Mouse (Mus musculus): ENCODE results near the gene Uqcr10. TPM values are rescaled to one million over a fixed set of nuclear protein-coding genes. Genes with fewer than 3 reads are reported as not detected.

Gene Uqcr10
- polyA plus RNA-seq, 1 experiment, result 481 TPM

- Histone ChIP-seq H3K4me3 (replicated peaks; ENCODE audit: extremely low read depth, low read depth, low read length) (no peak overlapping the region), H3K4me1 (ENCODE audit: control insufficient read depth, insufficient read depth, low read length) (peaks cover 3% of the 10 kb centered on the region; the same call in 1 of the 2 replicates)
- TF ChIP-seq POLR2A (IDR thresholded peaks at IDR 0.05; ENCODE audit: borderline replicate concordance, extremely low read depth, low read depth, low read length) (no peak), CTCF (IDR thresholded peaks at IDR 0.05; ENCODE audit: insufficient read depth, low read length) (peak; percentile 24; the same call in 1 of the 2 replicates)
- WGBS, result 31% methylated on average over 7 of the region's 7 CpGs
- DNase-seq, result peak; percentile 51
These were observed 6.8 kb downstream of the Uqcr10 start for GRCm38 (mm10) chr11:4697043-4697983.

GRCm38 (mm10) chr11:4692162-4692561 lies 12.0 kb downstream of the Uqcr10 start:
- Histone ChIP-seq H3K4me3 (replicated peaks; ENCODE audit: extremely low read depth, low read depth, low read length) (no peak overlapping the region), H3K4me1 (ENCODE audit: control insufficient read depth, insufficient read depth, low read length) (peaks cover 2% of the 10 kb centered on the region; the same call in 1 of the 2 replicates)
- DNase-seq, result no peak
- TF ChIP-seq CTCF (IDR thresholded peaks at IDR 0.05; ENCODE audit: insufficient read depth, low read length) (no peak), POLR2A (IDR thresholded peaks at IDR 0.05; ENCODE audit: borderline replicate concordance, extremely low read depth, low read depth, low read length) (no peak)
- 85% methylated on average over 11 of the region's 11 CpGs for WGBS

DNA sequence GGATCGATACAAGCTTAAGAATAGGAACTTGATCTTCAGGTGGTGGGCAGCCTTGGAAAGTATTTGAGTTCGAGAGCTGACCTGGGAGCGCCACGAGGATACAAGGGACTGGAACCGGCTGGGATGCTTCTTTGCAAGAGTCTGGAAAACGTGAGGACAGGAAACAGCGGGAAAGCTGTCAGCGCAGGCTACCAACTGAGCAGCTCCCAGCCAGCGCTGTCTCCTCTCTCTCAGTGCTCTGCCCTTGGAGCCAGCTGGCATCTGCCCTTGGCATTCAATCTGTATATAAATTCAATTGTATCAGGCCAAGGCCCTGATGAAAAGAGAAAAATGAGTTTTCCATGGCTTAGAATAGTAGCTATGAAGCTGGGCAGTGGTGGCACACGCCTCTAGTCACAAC lies 12.9 kb downstream of the Uqcr10 start:
- Histone ChIP-seq H3K4me3 (replicated peaks; ENCODE audit: extremely low read depth, low read depth, low read length) (no peak overlapping the region), H3K4me1 (ENCODE audit: control insufficient read depth, insufficient read depth, low read length) (peaks cover 2% of the 10 kb centered on the region; the same call in 1 of the 2 replicates)
- WGBS, result 44% methylated on average over 10 of the region's 10 CpGs
- DNase-seq, result no peak
- TF ChIP-seq CTCF (IDR thresholded peaks at IDR 0.05; ENCODE audit: insufficient read depth, low read length), result no peak
- no peak for TF ChIP-seq POLR2A (IDR thresholded peaks at IDR 0.05; ENCODE audit: borderline replicate concordance, extremely low read depth, low read depth, low read length)

GRCm38 (mm10) chr11:4690353-4690752 lies 13.8 kb downstream of the Uqcr10 start:
- peaks cover 2% of the 10 kb centered on the region; the same call in 1 of the 2 replicates for H3K4me1 ChIP-seq (ENCODE audit: control insufficient read depth, insufficient read depth, low read length)
- TF ChIP-seq POLR2A (IDR thresholded peaks at IDR 0.05; ENCODE audit: borderline replicate concordance, extremely low read depth, low read depth, low read length), result no peak
- no peak for TF ChIP-seq CTCF (IDR thresholded peaks at IDR 0.05; ENCODE audit: insufficient read depth, low read length)
- DNase-seq, result no peak
- H3K4me3 ChIP-seq (replicated peaks; ENCODE audit: extremely low read depth, low read depth, low read length), result no peak overlapping the region
- 76% methylated on average over 7 of the region's 7 CpGs for WGBS

- no peak overlapping the region for H3K4me3 ChIP-seq (replicated peaks; ENCODE audit: extremely low read depth, low read depth, low read length)
- 38% methylated on average over 11 of the region's 11 CpGs for WGBS
- TF ChIP-seq POLR2A (IDR thresholded peaks at IDR 0.05; ENCODE audit: borderline replicate concordance, extremely low read depth, low read depth, low read length) (no peak), CTCF (IDR thresholded peaks at IDR 0.05; ENCODE audit: insufficient read depth, low read length) (no peak)
- H3K4me1 ChIP-seq (ENCODE audit: control insufficient read depth, insufficient read depth, low read length), result peaks cover 2% of the 10 kb centered on the region; the same call in 1 of the 2 replicates
- no peak for DNase-seq
These were observed 15.3 kb downstream of the Uqcr10 start for GRCm38 (mm10) chr11:4688632-4689380.

DNA sequence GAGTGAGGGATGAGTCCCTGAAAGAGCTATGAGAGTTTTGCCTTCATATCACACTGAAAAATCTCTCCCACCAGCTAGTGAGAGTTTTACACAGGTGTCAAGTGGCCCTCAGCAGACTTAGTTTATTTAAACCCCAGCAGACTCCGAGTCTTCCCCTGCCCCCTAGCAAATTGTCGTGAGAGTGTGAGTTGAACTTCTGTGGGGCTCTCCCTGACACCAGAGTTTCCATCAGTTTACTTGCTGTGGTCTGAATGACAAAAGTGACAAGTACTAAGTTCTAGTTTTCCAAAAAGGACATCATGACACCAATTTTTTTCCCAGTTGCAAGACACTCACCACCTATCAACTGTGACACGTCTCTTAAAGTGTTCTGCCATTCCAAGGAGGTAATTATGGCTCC lies 16.3 kb downstream of the Uqcr10 start:
- Histone ChIP-seq H3K4me1 (ENCODE audit: control insufficient read depth, insufficient read depth, low read length) (peaks cover 2% of the 10 kb centered on the region; the same call in 1 of the 2 replicates), H3K4me3 (replicated peaks; ENCODE audit: extremely low read depth, low read depth, low read length) (no peak overlapping the region)
- no peak for DNase-seq
- 45% methylated on average over 3 of the region's 3 CpGs for WGBS
- TF ChIP-seq CTCF (IDR thresholded peaks at IDR 0.05; ENCODE audit: insufficient read depth, low read length) (no peak), POLR2A (IDR thresholded peaks at IDR 0.05; ENCODE audit: borderline replicate concordance, extremely low read depth, low read depth, low read length) (no peak)

GRCm38 (mm10) chr11:4687027-4687426 lies 17.1 kb downstream of the Uqcr10 start:
- DNase-seq, result no peak
- peaks cover 2% of the 10 kb centered on the region; the same call in 1 of the 2 replicates for H3K4me1 ChIP-seq (ENCODE audit: control insufficient read depth, insufficient read depth, low read length)
- no peak overlapping the region for H3K4me3 ChIP-seq (replicated peaks; ENCODE audit: extremely low read depth, low read depth, low read length)
- WGBS, result 72% methylated on average over 3 of the region's 3 CpGs
- TF ChIP-seq CTCF (IDR thresholded peaks at IDR 0.05; ENCODE audit: insufficient read depth, low read length) (no peak), POLR2A (IDR thresholded peaks at IDR 0.05; ENCODE audit: borderline replicate concordance, extremely low read depth, low read depth, low read length) (no peak)

DNA sequence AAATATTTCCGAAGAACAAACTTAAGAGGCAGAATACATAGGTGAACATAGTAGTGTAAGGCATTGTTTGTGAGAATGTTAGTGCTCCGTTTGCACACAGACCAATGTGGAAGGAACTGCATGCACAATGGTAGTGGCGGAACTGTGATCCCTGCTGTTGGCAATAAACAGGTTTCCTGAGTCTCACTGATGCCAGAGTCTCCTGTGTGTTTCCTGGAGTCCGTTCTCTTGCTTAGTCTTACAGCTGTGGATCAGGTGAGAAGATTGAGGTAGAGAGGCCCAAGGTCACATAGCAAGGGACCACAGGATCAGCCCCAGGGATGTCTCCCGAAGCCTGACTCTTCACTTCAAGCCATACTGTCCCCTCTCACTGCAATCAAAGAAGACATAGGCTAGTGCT lies 18.6 kb downstream of the Uqcr10 start:
- TF ChIP-seq POLR2A (IDR thresholded peaks at IDR 0.05; ENCODE audit: borderline replicate concordance, extremely low read depth, low read depth, low read length) (no peak), CTCF (IDR thresholded peaks at IDR 0.05; ENCODE audit: insufficient read depth, low read length) (no peak)

GRCm38 (mm10) chr11:4685071-4685470 lies 19.1 kb downstream of the Uqcr10 start:
- no peak for TF ChIP-seq CTCF (IDR thresholded peaks at IDR 0.05; ENCODE audit: insufficient read depth, low read length)
- TF ChIP-seq POLR2A (IDR thresholded peaks at IDR 0.05; ENCODE audit: borderline replicate concordance, extremely low read depth, low read depth, low read length), result no peak
- 65% methylated on average over 4 of the region's 4 CpGs for WGBS
- H3K4me3 ChIP-seq (replicated peaks; ENCODE audit: extremely low read depth, low read depth, low read length), result no peak overlapping the region
- H3K4me1 ChIP-seq (ENCODE audit: control insufficient read depth, insufficient read depth, low read length), result no peaks in the 10 kb centered on the region
- DNase-seq, result no peak

More for the DNA sequence above, 18.6 kb downstream of the Uqcr10 start:
- WGBS, result 76% methylated on average over 5 of the region's 5 CpGs
- DNase-seq, result no peak
- Histone ChIP-seq H3K4me1 (ENCODE audit: control insufficient read depth, insufficient read depth, low read length) (no peaks in the 10 kb centered on the region), H3K4me3 (replicated peaks; ENCODE audit: extremely low read depth, low read depth, low read length) (no peak overlapping the region)
